Mouse (Mus musculus) limb, embryonic 14.5 days (tissue): Measurements from ENCODE around the gene Srsf10. TPM values are rescaled to one million over a fixed set of nuclear protein-coding genes. Genes with fewer than 3 reads are reported as not detected.

Source experiments
- ATAC-seq: fragments of 200-750 bp; cut with Nextera tagmentation; 2 replicates; pipeline ENCODE4 v1.8.0; 2017; ENCODE audit warnings: low read depth, moderate number of reproducible peaks, moderate TSS enrichment; ENCODE audit not compliant: low FRiP score
- DNase-seq: peaks from one replicate; pipeline ENCODE4 v3.0.0-alpha.2; 2015; ENCODE audit warnings: low spot score
- H3K27ac ChIP-seq: fragments of 300-500 bp; sonication (generic); replicated peaks from 2 replicates; pipeline ENCODE4 v1.5.1; 2014; ENCODE audit warnings: low read depth, mild to moderate bottlenecking, low read length, moderate library complexity, mixed read lengths
- H3K27me3 ChIP-seq: fragments of 300-500 bp; sonication (generic); 2 replicates; pipeline ENCODE4 v1.6.1; 2014; ENCODE audit warnings: low read length, mixed read lengths; ENCODE audit not compliant: control insufficient read depth, insufficient read depth
- H3K36me3 ChIP-seq: fragments of 300-500 bp; sonication (generic); 2 replicates; pipeline ENCODE4 v1.6.1; 2014; ENCODE audit warnings: mild to moderate bottlenecking, low read length, moderate library complexity, mixed read lengths; ENCODE audit not compliant: control insufficient read depth, insufficient read depth
- H3K4me1 ChIP-seq: fragments of 300-500 bp; sonication (generic); 2 replicates; pipeline ENCODE4 v1.6.1; 2014; ENCODE audit warnings: antibody characterized with exemption, low read length, mixed read lengths; ENCODE audit not compliant: control insufficient read depth, insufficient read depth
- H3K4me2 ChIP-seq: fragments of 300-500 bp; sonication (generic); replicated peaks from 2 replicates; pipeline ENCODE4 v1.6.1; 2014; ENCODE audit warnings: low read depth, mild to moderate bottlenecking, low read length, moderate library complexity; ENCODE audit not compliant: severe bottlenecking
- H3K4me3 ChIP-seq: fragments of 300-500 bp; sonication (generic); replicated peaks from 2 replicates; pipeline ENCODE4 v1.5.1; 2014; ENCODE audit warnings: low read length
- H3K9ac ChIP-seq: fragments of 300-500 bp; sonication (generic); 2 replicates; pipeline ENCODE4 v1.6.1; 2014; ENCODE audit warnings: mild to moderate bottlenecking, low read depth, low read length, moderate library complexity; ENCODE audit not compliant: severe bottlenecking
- H3K9me3 ChIP-seq: fragments of 300-500 bp; sonication (generic); 2 replicates; pipeline ENCODE4 v1.6.1; 2016; ENCODE audit warnings: low read length; ENCODE audit not compliant: control insufficient read depth
- POLR2A ChIP-seq: fragments of 200-500 bp; IDR thresholded peaks from 2 replicates; pipeline ENCODE4 v1.8.0; 2012; ENCODE audit warnings: inconsistent platforms, mild to moderate bottlenecking, moderate library complexity, borderline replicate concordance; ENCODE audit not compliant: insufficient read depth, insufficient read length; ENCODE audit errors: extremely low read depth
- WGBS: fragments of 180-500 bp; shearing (Covaris S2); extraction: QIAGEN DNeasy Blood & Tissue Kit; methylation state at CpG from one replicate; pipeline ENCODE4 v1.1.7; 2014; 5-methylcytosine and 5-hydroxymethylcytosine counted together
- polyA plus RNA-seq, 2 experiments: library from polyadenylated mRNA; depleted of rRNA in 1 of 2; stranded (reverse) in 1 of 2; unstranded in 1 of 2; fragments of >200 nt; fragmentation: Nextera tagmentation in 1 of 2; extraction: Ambion mirVana in 1 of 2; gene quantifications; 2 replicates each; pipeline versions ENCODE4 v1.2.1 to v1.2.3; 2012 to 2014

Srsf10 gene
- polyA plus RNA-seq, 2 experiments = 145 to 258 TPM

DNA sequence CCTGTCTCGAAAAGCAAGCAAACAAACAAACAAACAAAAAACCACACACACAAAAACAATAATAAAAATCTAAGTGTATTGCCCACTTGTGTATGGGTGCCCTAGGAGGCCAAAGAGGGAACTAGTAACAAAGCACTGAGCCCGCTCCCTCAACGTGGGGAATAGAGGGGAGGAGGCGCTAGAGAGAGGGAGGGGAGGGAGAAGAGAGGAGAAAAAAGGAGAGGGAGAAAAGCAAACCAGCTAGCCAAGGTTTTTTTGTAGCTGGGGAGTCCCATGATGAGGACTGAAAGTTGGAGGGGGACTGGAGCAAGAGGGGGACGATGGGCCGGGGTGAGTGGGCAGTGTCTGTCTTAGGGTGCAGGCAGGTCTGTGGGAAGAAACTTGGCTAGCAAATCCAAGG is 467 bp upstream of the Srsf10 start:
- DNase-seq (peak; percentile 65), ATAC-seq (peak; percentile 4; the same call in 1 of the 2 replicates)
- TF ChIP-seq POLR2A = 0 out of 2 replicates have a peak, but pooled peaks have one; percentile 24
- H3K27ac ChIP-seq = peak overlapping the region; percentile 98
- no peaks in the 10 kb centered on the region for H3K9me3 ChIP-seq
- H3K4me2 ChIP-seq = peak overlapping the region; percentile 80
- WGBS = 9% methylated on average over 6 of the region's 6 CpGs
- no peaks in the 10 kb centered on the region for H3K27me3 ChIP-seq
- peaks cover 8% of the 10 kb centered on the region; the same call in 1 of the 2 replicates for H3K36me3 ChIP-seq
- peak overlapping the region; percentile 85 for H3K4me3 ChIP-seq
- H3K4me1 ChIP-seq = peaks cover 23% of the 10 kb centered on the region
- H3K9ac ChIP-seq = peak overlapping the region; percentile 97

DNA sequence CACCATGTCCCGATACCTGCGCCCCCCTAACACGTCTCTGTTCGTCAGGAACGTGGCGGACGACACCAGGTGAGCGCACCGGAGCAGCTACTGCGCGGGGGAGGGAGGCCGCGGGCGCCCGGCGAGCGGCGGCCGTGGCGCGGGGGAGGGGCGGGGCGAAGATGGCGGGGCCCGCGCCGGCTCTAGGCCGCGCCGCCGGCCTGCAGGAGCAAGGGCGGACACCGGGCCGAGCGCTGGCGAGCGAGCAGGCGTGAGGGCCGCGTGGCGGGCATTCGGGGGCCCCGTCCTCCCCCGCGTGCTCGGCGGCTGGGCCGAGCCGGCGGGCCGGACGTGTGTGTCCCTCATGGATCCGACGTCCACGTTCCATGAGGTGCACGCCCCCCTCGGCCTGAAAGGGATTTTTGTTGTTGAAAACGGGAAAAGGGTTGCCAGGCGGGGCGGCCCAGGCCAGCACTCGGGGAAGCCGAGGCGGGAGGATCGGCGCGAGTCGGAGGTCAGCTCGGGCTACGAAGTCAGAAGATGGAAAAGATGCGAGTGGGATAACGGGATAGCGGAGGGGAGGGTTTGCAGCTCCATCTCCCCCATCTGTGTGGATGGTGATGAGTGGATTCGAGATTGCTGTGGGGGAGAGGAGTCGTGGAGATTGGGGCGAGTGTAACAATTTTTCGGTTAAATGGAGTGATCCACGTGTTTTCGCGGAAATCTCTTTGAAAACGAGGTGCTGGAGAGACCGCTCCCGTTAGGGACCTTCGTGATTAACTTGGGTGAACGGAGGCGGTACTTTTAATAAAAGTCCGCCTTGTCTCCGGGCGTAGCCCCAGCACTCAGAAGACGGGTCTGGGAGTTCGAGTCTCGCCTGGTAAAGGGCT is 910 bp downstream of the Srsf10 start:
- TF ChIP-seq POLR2A = no peak
- peaks cover 8% of the 10 kb centered on the region; the same call in 1 of the 2 replicates for H3K36me3 ChIP-seq
- H3K27ac ChIP-seq = peak overlapping the region; percentile 98
- peaks cover 16% of the 10 kb centered on the region; the same call in 1 of the 2 replicates for H3K4me1 ChIP-seq
- H3K27me3 ChIP-seq = no peaks in the 10 kb centered on the region
- ATAC-seq (peak; percentile 70), DNase-seq (peak; percentile 57)
- H3K9ac ChIP-seq = peak overlapping the region; percentile 97
- WGBS = under 1% methylated on average over 62 of the region's 91 CpGs
- H3K4me2 ChIP-seq = peak overlapping the region; percentile 67
- H3K4me3 ChIP-seq = peak overlapping the region; percentile 85
- no peaks in the 10 kb centered on the region for H3K9me3 ChIP-seq

DNA sequence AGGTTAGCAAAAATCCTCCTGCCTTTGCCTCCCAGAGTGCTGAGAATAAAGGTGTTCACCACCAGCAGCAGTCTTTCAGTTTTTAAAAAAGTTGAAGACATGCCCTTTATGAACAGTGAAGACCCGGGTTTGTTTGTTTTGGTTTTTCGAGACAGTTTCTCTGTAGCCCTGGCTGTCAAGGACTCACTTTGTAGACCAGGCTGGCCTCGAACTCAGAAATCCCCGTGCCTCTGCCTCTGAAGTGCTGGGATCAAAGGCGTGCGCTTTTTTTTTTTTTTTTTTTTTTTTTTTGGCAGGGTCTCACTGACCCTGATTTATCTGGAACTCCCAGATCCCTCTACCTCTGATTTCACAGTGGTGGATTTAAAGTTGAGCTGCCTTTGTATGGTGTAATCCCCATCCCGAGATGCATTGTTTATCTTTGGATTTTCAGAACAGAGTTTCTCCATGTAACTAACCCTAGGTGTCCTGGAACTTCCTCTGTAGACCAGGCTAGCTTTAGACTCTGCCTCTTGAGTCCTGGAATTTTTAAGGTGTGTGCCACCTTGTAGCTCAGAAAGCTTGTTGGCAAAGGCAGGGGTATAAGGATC is 2.1 kb downstream of the Srsf10 start:
- H3K9ac ChIP-seq = peak overlapping the region; percentile 97
- H3K27me3 ChIP-seq = no peaks in the 10 kb centered on the region
- no peak for TF ChIP-seq POLR2A
- peaks cover 16% of the 10 kb centered on the region; the same call in 1 of the 2 replicates for H3K4me1 ChIP-seq
- no peak overlapping the region for H3K27ac ChIP-seq
- no peaks in the 10 kb centered on the region for H3K9me3 ChIP-seq
- WGBS = 7% methylated on average over 7 of the region's 7 CpGs
- DNase-seq (no peak), ATAC-seq (no peak)
- peak overlapping the region; percentile 67 for H3K4me2 ChIP-seq
- peak overlapping the region; percentile 85 for H3K4me3 ChIP-seq
- peaks cover 16% of the 10 kb centered on the region for H3K36me3 ChIP-seq

DNA sequence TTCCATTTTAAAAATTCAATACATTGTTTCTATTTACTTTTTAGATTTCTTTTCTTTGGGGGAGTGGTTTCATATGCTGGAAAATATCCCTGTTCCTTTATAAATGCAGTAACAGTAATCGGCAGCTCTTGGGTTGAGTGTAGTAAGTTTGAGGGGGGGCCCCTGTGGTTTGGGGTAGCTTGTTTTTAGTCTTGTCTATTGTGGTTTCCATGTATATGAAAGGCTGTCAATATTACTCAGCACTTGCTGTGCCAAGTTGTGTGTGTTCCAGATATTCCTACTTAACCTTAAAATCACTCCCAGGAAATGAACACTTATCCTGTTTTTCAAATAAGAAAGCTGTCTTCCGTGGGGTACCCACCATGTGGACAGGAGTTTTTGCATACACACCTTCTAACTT is 13.4 kb downstream of the Srsf10 start:
- Histone ChIP-seq H3K36me3 (peaks cover 34% of the 10 kb centered on the region), H3K27ac (0 out of 2 replicates have a peak overlapping the region, but pooled peaks have one; percentile 26), H3K4me1 (peaks cover 14% of the 10 kb centered on the region), H3K4me2 (no peak overlapping the region), H3K4me3 (no peak overlapping the region), H3K27me3 (no peaks in the 10 kb centered on the region), H3K9me3 (no peaks in the 10 kb centered on the region), H3K9ac (no peak overlapping the region)
- TF ChIP-seq POLR2A = no peak
- DNase-seq (no peak), ATAC-seq (no peak)
- 60% methylated on average over 2 of the region's 2 CpGs for WGBS
